Mouse (Mus musculus) liver, adult 2 months (tissue): ENCODE measurements at regions not wholly inside any gene's neighbourhood (a gene's known extent, or its start where the extent isn't known, plus 50 kb on each side); places are given as distances from the start of the nearest gene placed in this dataset.

Experiments used
- CTCF ChIP-seq: fragments of 200-500 bp; IDR thresholded peaks from 2 replicates; pipeline ENCODE4 v1.5.1; 2011; ENCODE audit warnings: low read depth, low read length, control low read depth
- POLR2A ChIP-seq: fragments of 200-500 bp; IDR thresholded peaks from 2 replicates; pipeline ENCODE4 v1.6.1; 2011; ENCODE audit warnings: low read length, control low read depth; ENCODE audit not compliant: insufficient read depth; ENCODE audit errors: extremely low read depth

DNA sequence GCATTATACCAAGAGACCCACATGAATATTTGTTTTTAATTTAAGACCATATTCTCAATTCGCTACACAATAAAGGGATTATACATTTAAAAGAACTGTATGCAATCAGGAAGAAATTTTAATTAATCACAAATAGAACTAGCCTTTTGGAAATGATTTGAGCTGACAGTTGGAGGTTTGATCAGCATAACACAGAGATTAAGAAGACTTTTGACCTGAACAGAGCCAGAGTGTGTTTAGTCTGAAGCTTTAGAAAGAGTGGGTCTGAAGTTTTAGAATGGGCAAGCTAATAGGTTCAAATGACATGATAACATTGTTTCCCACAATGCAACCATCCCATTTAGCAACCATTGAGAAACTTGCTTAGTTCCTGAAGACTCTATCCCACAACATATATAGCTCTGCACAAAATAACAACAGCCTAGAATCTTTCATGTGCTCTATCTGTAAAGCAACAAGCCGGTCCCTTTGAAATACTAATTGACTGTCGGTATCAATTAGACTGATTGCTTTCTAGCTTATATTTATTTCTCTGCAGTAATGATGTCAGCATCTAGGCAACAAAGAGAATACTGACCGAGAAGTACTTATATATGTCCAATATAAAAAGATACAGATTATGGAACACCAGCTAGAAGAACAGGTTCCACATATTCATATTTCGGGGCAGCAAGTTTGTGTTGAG lies 135.9 kb downstream of the Trim52 start:
- TF ChIP-seq CTCF, result no peak
- no peak for TF ChIP-seq POLR2A
